Mouse (Mus musculus): ENCODE results near the gene Hrnr.

Hrnr gene

DNA sequence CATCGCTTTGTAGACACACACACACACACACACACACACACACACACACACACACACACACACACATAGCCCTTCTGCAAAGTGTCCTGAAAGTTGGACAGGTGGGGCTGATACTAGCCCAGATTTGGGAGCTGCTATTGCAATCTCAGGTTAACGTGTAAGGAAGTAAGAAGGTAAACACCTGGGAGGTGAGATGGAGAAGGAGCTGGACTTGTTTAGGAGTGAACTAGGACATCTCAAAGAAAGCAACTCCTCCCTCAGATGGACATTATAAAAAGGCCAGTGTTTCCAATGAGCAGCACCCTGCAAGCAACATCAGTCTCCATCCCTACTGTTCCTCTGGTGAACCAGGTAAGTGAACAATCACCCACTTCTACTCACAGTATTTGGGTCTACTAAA lies at the start of gene Hrnr:
TSS of gene Hrnr (plus strand) at position 301 of the 400 bp plus-strand sequence.
- no peak for DNase-seq (ENCODE audit: extremely low read depth, low read depth)

DNA sequence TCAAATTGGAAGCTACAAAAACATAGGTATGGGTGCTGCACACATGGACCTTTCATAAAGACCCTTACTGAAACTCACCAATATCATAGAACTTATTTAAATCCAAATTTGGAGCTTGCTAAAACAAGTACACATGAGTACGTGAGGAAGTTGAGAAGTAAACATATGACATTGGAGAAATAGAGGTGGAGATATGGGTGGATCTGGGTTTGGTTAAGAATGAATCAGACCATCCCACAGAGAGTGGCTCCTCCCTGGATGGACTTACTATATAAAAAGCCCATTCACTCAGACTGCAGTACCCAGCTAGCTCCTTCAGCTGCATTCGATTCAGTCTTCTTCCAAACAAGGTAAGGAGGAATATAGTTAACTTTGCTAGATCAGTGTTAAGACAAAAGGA lies 46.3 kb upstream of the Hrnr start, which contains the start of gene Flg:
TSS of gene Flg (plus strand) at position 301 of the 400 bp plus-strand sequence.
- DNase-seq (ENCODE audit: extremely low read depth, low read depth) = no peak

DNA sequence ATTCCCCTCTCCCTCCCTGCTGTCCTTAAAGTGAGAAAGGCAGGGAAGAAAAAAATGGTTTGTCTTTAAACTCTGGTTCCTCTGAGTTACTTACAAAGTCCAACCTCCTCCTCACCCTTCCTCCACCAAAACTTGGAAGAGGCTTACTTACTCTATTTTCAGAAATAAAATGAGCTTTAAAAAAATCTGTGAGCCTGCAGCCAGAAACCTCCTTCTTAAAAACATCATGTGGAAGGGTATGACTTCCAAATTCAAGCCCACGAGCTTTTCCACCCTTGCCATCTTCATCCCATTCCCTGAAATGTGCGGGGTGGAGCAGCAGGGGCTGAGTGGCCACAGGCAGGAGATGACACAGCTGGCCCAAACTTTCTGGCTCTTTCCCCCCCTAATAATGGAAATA lies 22.0 kb upstream of the Hrnr start:
- DNase-seq (ENCODE audit: extremely low read depth, low read depth) = no peak

DNA sequence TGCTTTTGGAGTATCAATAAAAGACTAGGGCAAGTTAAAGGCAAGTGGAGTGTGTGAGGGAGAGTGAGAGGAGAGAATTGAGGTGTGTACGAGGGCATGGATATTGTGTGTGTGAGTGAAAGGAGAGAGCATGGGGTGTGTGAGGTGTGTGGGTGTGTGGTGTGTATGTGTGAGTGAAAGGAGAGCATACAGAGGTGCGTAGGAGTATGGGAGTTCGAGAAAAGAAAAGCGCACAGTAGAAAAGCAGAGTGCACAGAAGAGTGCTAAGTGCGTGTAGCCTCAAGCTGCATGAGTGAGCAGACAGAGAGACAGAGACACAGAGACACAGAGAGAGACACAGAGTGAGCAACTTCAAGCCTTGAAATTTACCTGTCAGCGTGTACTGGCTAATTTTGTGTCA lies 19.7 kb upstream of the Hrnr start:
- DNase-seq (ENCODE audit: extremely low read depth, low read depth) = no peak

DNA sequence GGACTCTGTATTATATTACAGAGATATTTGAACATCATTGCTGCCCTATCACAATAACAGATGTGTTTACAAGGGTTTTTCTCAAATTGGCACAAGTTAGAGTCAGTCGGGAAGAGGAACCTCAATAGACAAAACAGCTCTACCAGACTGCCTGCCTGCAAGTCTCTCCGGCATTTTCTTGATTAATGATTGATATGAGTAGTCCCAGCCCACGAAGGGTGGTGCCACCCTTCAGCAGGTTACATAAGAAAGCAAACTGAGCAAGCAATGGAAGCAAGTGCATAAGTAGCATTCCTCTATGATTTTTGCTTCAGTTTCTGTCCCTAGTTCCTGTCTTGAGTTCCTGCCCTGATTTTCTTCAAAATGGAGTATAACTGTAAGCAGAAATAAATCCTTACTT lies 17.7 kb upstream of the Hrnr start:
- no peak for DNase-seq (ENCODE audit: extremely low read depth, low read depth)

DNA sequence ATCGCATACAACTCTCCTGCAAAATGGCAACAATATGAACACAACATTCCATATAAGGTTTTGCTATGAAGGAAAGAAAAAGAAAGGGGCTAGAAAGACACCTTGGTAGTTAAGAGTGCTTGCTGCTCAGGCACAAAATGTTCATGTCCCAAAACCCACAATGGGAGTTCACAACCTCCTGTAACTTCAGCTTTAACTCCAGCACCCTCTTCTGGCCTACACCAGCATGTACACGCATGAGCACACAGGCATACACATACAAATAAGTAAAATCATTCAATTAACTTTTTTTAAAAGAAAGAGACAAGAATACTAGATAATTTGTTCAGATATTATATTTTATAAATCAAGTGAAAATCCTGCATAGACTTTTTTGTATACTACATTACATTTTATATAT lies 13.4 kb upstream of the Hrnr start:
- no peak for DNase-seq (ENCODE audit: extremely low read depth, low read depth)

DNA sequence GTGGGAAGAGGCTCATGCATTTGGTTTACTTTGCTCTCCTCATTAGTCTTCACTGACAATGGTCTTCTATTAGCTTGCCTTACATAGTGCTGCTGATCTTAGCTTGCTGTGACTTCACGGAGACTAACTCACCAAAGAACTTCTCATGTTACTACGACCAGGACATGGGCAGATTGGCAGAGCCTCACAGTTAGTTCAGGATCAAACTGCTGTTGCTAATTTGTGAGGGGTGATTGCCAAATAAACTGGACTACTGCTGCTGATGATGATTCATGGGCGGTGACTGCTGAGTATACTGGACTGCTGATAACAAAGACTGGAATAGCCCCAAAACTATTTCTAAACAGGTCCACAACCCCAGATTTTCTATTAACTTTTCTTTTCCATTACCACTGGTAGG lies 8.2 kb upstream of the Hrnr start:
- DNase-seq (ENCODE audit: extremely low read depth, low read depth) = no peak

DNA sequence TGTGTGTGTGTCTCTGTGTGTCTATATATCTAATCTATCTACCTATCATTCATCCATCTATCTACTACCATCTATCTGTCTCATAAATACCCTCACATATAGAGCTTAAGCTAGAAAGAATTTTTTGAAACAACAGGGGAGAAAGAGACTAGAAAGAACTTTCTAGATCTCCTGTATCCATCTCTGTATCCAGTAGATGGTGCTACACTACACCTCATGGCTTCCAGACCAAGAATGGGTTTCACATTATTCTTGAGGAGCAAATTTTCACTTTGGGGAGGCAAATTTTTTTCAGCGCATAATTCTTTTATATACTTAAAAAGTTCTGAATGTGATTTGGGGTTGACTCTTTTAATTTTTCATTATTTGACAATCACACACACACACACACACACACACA lies 5.2 kb upstream of the Hrnr start:
- DNase-seq (ENCODE audit: extremely low read depth, low read depth) = no peak

DNA sequence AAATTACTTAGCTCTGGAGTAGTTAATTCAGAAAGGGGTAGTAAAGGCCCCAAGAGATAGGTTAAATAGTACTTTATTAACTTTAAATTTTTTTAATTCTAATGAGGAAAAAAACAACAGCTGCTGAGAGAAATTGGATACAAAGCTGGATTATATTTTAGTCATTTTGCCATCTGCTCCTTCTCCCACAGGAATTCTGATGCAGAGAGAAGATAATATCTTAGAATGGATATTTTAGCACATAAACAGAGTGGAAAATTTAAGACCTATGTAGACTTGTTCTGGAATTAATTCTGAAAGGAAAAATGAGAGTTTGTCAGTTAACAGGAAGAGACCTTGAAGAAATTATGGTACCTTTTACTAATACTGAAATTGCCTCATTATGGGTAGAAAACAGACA lies 18.2 kb downstream of the Hrnr start:
- DNase-seq (ENCODE audit: extremely low read depth, low read depth) = no peak

DNA sequence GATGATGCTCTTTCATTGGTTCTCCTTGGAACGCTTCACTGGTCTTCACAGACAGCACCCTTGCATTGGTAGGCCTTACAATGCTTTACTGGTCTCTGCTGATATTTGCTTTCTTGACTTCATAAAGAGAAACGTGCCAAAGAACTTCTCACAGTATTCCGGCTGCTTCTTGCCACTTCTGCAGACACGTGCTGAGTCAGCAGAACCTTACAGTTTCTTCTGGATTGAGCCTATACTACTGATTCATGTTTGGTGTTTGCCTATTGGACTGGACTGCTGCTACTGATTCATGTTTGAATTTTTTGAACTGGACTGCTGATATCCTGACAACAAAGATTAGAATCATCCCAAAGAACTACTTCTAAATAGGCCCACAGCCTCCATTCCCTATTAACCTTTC lies 20.5 kb downstream of the Hrnr start:
- no peak for DNase-seq (ENCODE audit: extremely low read depth, low read depth)

DNA sequence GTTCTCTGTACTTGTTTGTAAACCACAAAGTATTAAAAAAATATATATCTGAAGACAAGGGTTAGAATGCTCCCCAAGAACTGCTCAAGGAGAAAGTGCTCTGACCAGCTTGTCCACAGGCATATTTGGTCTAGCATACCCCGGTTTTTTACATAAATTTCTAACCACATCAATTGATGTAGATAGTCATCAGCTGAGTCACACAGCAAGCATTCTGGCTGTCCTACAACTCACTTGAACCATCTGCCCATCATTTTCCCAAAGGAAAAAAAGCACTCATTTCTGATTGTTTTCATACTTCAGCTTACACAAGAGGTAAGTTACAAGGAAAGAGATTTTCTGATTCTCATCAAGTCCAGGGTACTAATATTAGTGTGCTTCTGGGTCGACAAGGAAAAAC lies 27.3 kb downstream of the Hrnr start:
- no peak for DNase-seq (ENCODE audit: extremely low read depth, low read depth)

DNA sequence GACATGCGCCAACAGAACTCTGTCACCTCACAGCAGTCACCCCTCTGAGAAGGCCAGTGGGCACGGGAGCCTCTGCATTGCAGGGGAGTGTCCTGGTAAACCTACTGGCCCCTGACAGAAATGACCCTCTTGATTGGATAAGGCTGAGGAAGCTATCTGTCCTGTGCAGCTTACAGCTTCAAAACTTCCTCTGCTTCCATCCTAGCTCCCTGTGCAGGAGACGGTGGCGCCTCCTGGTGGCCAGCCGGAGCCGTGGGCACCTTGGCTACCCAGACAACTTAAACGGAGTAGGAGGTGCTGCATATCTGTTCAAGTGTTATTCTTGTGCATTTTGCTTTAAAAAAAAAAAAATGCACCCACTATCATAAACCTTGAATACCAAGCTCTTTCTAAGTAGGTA lies 40.5 kb downstream of the Hrnr start:
- DNase-seq (ENCODE audit: extremely low read depth, low read depth) = peak; percentile 59

DNA sequence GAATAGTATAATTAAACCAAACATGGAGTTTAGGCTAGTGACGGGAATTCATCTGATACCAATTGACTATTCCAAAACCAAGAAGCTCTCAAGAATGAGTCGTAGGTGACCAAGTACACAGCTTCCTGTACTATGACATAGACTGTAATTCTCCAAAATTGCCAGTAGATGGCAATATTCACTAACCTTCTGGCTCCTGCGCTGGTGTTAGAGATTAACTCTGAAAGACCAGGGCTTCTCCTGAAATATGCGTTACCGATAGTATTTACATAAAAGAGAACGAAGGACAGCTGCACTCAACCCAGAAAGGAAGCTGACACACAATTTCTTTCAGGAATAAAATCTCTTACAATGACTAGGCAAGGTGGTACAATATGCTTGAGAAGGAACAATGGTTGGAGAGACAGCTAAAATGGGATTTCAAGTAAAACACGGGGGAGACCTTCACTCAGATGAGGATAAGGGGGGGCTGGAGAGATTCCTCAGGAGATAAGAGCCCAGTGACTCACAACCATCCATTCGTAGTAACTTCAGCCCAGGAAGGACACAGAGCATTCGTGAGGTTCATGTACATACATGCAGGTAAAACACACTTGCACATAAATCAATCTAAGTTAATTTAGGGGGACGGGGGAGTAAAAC lies 42.5 kb downstream of the Hrnr start:
- peak; percentile 82 for DNase-seq (ENCODE audit: extremely low read depth, low read depth)

DNA sequence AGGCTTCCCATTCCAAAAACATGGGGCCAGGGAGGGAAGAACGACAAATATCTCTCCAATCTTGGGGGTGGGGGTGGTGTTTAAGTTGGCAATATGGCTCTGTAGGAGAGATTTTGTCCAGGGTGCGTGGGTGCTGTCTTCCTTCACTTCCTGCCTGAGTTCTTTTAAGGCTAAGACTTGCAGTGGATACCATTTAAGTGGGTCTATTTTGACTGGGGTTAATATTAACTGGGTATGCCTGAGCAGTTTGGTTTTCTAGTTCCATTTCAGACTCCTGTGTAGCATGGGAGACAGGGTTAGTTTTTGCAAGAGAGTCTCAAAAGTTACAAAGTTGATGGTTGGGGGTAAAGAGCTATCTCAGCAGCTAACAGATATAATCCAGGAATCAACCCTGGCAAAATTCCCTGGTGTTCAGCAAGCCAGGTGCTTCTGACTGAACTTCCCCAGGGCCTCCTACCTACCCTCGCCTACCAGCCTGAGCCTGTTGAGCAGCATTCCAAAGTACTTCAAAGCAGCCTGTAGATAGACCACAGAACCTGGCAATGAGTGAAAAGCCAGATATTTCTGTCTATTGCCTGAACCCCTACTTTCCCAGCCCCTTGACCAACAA lies 47.5 kb downstream of the Hrnr start:
- no peak for DNase-seq (ENCODE audit: extremely low read depth, low read depth)

DNA sequence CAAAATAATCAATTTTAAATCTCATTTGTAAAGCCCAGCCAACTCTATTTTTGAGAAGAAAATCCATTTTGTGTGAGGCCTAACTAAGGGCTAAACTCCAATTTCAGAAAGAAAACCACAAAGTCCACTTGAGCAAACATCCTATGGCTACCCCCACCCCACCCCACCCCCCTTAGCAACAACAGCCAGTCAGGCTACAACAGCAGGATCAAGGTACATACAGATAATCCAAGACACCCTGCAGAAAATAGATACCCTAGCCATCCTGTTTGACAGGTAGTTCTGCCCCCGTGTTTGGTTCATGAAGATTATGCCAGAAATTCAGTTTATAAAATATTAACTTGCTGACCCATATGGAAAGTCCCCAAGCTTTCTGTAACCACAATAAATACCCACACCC lies 48.6 kb downstream of the Hrnr start:
- DNase-seq (ENCODE audit: extremely low read depth, low read depth) = no peak

DNA sequence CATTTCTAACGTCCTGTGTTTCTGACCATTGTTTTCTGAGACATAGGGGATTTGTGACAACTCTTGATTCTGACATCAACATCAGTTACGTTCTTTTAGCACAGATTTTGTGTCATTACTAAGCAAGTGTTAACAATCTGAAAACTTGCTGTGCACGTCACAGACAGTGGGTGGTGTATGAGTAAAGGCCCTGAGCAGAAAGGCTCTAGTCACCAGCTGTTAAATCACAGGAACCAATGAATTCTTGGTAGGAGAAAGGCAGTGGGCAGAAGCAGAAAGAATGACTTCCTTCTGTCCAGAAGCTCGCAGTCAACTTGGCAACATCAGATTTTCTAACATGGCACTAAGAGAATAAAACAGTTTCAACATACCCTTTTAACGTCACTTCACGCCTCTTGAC lies 53.9 kb downstream of the Hrnr start:
- DNase-seq (ENCODE audit: extremely low read depth, low read depth) = no peak

DNA sequence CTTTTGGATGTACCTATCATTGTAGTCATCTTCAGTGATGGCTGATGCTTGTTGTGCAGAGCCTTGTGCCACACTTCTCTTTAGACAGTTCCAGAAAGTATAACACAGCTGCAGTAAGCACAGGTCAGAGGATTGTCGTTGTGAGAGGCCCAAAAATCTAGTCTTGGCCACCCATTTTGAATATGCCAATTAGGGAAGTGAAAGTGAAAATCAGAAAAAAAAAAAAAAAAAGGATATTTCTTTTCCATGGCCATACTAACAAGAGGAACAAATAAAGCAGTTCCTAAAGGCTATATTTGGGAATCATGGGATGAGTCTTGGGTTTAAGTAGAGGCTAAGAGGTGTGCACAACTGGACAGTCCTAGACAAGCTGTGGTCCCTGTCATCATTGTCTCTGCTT lies 55.6 kb downstream of the Hrnr start:
- no peak for DNase-seq (ENCODE audit: extremely low read depth, low read depth)

DNA sequence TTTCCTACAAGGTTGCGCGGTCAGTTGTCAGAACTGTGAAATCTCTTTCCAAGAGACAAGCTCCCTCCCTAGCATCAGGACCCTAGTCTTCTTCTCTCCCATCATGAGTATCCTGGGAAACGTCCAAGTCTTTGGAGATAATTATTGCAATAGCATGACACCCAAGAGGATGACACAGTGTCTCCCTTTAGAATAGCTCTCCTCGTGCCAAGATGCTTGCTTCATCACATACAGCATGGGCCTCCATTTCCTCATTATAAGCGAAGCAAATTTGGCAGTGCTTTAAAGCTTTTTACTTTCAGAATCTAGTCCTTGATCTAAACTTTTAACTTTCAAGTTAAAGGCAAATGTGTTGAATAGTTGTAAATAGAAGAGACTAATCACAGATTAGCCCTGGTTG lies 56.1 kb downstream of the Hrnr start:
- no peak for DNase-seq (ENCODE audit: extremely low read depth, low read depth)

DNA sequence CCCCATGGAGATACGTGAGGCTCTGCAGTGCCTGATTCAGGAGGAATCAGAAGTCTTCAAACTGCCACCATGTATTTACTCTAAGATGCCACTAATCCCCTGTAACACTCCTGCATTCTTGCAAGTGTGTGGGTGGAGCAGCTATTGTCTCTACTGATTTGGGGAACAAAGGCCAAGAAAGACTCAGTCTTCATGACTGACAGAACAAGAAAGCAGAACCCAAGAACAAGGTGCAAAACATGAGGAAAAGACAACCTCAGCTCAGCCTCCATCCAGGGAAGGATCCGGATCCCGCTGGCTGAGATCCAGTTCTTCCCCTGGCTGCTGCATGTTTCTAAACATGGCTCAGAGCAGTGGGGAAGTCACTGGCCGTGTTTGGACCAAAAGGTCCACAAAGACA lies 58.6 kb downstream of the Hrnr start:
- no peak for DNase-seq (ENCODE audit: extremely low read depth, low read depth)

Measured in MEL-GATA-1-ER (cell line).